Mouse (Mus musculus): ENCODE measurements around the gene Vmn1r100. TPM values are rescaled to one million over a fixed set of nuclear protein-coding genes. Genes with fewer than 3 reads are reported as not detected.
"Not testable (repeated sequence)": the region's sequence is repeated elsewhere in the genome, so short reads cannot be mapped to it uniquely, and the experiment has no call there.

Vmn1r100 gene
- not detected in 2 replicates for total RNA-seq (2014; rRNA removed)
- not detected in 2 replicates for polyA plus RNA-seq (2012; rRNA removed)

- H3K4me3 ChIP-seq (ENCODE audit: insufficient read depth, low read depth, low read length); H3K36me3 ChIP-seq (ENCODE audit: control insufficient read depth, insufficient read depth, low read length); H3K9ac ChIP-seq (ENCODE audit: low read depth, low read length); H3K79me2 ChIP-seq (ENCODE audit: control insufficient read depth, insufficient read depth, low read length); H3K27ac ChIP-seq (replicated peaks; ENCODE audit: insufficient read depth, low read depth, low read length); H3K27me3 ChIP-seq (ENCODE audit: control insufficient read depth, insufficient read depth, low read length); H3K4me1 ChIP-seq (ENCODE audit: control insufficient read depth, insufficient read depth, low read length); DNase-seq (ENCODE audit: extremely low read depth, low read depth, low spot score): not testable (repeated sequence)
- no CpG with 5 or more reads among the region's 3 CpGs for WGBS
Measured at GRCm38 (mm10) chr7:20417642-20418041, at the start of gene Vmn1r100. Gene Vmn1r100, plus strand, starts transcription at chr7:20417942.

- not testable (repeated sequence) for H3K27me3 ChIP-seq (ENCODE audit: control insufficient read depth, insufficient read depth, low read length); H3K27ac ChIP-seq (replicated peaks; ENCODE audit: insufficient read depth, low read depth, low read length); DNase-seq (ENCODE audit: extremely low read depth, low read depth, low spot score); H3K4me3 ChIP-seq (ENCODE audit: insufficient read depth, low read depth, low read length); H3K9ac ChIP-seq (ENCODE audit: low read depth, low read length); H3K4me1 ChIP-seq (ENCODE audit: control insufficient read depth, insufficient read depth, low read length); H3K79me2 ChIP-seq (ENCODE audit: control insufficient read depth, insufficient read depth, low read length); H3K36me3 ChIP-seq (ENCODE audit: control insufficient read depth, insufficient read depth, low read length)
- no CpG with 5 or more reads among the region's 1 CpGs for WGBS
Measured at GRCm38 (mm10) chr7:20375310-20375709, 42.4 kb upstream of the Vmn1r100 start, which contains the start of gene Gm5728. Gene Gm5728, minus strand, starts transcription at chr7:20375410.

- not testable (repeated sequence) for DNase-seq (ENCODE audit: extremely low read depth, low read depth, low spot score); H3K4me1 ChIP-seq (ENCODE audit: control insufficient read depth, insufficient read depth, low read length); H3K4me3 ChIP-seq (ENCODE audit: insufficient read depth, low read depth, low read length); H3K27me3 ChIP-seq (ENCODE audit: control insufficient read depth, insufficient read depth, low read length); H3K27ac ChIP-seq (replicated peaks; ENCODE audit: insufficient read depth, low read depth, low read length); H3K79me2 ChIP-seq (ENCODE audit: control insufficient read depth, insufficient read depth, low read length); H3K36me3 ChIP-seq (ENCODE audit: control insufficient read depth, insufficient read depth, low read length); H3K9ac ChIP-seq (ENCODE audit: low read depth, low read length)
- no CpG with 5 or more reads among the region's 2 CpGs for WGBS
Measured at GRCm38 (mm10) chr7:20442493-20442892, 24.8 kb downstream of the Vmn1r100 start, which contains the start of gene Vmn1r101. Gene Vmn1r101, minus strand, starts transcription at chr7:20442593.

Other genes with a start within 250 kb of the Vmn1r100 start
- not detected in 2 replicates for gene Vmn1r94, start 249.6 kb upstream of the Vmn1r100 start, total RNA-seq (2014; rRNA removed)
- not detected in 2 replicates for gene Vmn1r94, start 249.6 kb upstream of the Vmn1r100 start, polyA plus RNA-seq (2012; rRNA removed)
- gene Vmn1r95, start 224.2 kb upstream of the Vmn1r100 start, total RNA-seq (2014; rRNA removed) = not detected in 2 replicates
- gene Vmn1r95, start 224.2 kb upstream of the Vmn1r100 start, polyA plus RNA-seq (2012; rRNA removed) = not detected in 2 replicates
- not detected in 2 replicates for gene Gm6164, start 212.3 kb upstream of the Vmn1r100 start, total RNA-seq (2014; rRNA removed)
- not detected in 2 replicates for gene Gm6164, start 212.3 kb upstream of the Vmn1r100 start, polyA plus RNA-seq (2012; rRNA removed)
- not detected in 2 replicates for gene Gm4498, start 184.1 kb upstream of the Vmn1r100 start, total RNA-seq (2014; rRNA removed)
- not detected in 2 replicates for gene Gm4498, start 184.1 kb upstream of the Vmn1r100 start, polyA plus RNA-seq (2012; rRNA removed)
- gene Gm5890, start 155.1 kb upstream of the Vmn1r100 start, total RNA-seq (2014; rRNA removed) = not detected in 2 replicates
- gene Gm5890, start 155.1 kb upstream of the Vmn1r100 start, polyA plus RNA-seq (2012; rRNA removed) = not detected in 2 replicates
- not detected in 2 replicates for gene Gm4133, start 83.9 kb upstream of the Vmn1r100 start, total RNA-seq (2014; rRNA removed)
- not detected in 2 replicates for gene Gm4133, start 83.9 kb upstream of the Vmn1r100 start, polyA plus RNA-seq (2012; rRNA removed)
- not detected in 2 replicates for gene Gm5728, start 42.5 kb upstream of the Vmn1r100 start, total RNA-seq (2014; rRNA removed)
- gene Gm5728, start 42.5 kb upstream of the Vmn1r100 start, polyA plus RNA-seq (2012; rRNA removed) = not detected in 2 replicates
- gene Vmn1r101, start 24.7 kb downstream of the Vmn1r100 start, total RNA-seq (2014; rRNA removed) = not detected in 2 replicates
- not detected in 2 replicates for gene Vmn1r101, start 24.7 kb downstream of the Vmn1r100 start, polyA plus RNA-seq (2012; rRNA removed)
- gene Gm10670, start 57.0 kb downstream of the Vmn1r100 start, total RNA-seq (2014; rRNA removed) = not detected in 2 replicates
- gene Gm10670, start 57.0 kb downstream of the Vmn1r100 start, polyA plus RNA-seq (2012; rRNA removed) = not detected in 2 replicates
- gene Vmn1r103, start 92.6 kb downstream of the Vmn1r100 start, total RNA-seq (2014; rRNA removed) = not detected in 2 replicates
- not detected in 2 replicates for gene Vmn1r103, start 92.6 kb downstream of the Vmn1r100 start, polyA plus RNA-seq (2012; rRNA removed)
- gene Vmn1r104, start 115.9 kb downstream of the Vmn1r100 start, total RNA-seq (2014; rRNA removed) = not detected in 2 replicates
- gene Vmn1r104, start 115.9 kb downstream of the Vmn1r100 start, polyA plus RNA-seq (2012; rRNA removed) = not detected in 2 replicates
- gene Gm5726, start 127.8 kb downstream of the Vmn1r100 start, total RNA-seq (2014; rRNA removed) = not detected in 2 replicates
- gene Gm5726, start 127.8 kb downstream of the Vmn1r100 start, polyA plus RNA-seq (2012; rRNA removed) = not detected in 2 replicates
- not detected in 2 replicates for gene Gm4141, start 158.3 kb downstream of the Vmn1r100 start, total RNA-seq (2014; rRNA removed)
- not detected in 2 replicates for gene Gm4141, start 158.3 kb downstream of the Vmn1r100 start, polyA plus RNA-seq (2012; rRNA removed)
- gene Gm4513, start 181.1 kb downstream of the Vmn1r100 start, total RNA-seq (2014; rRNA removed) = not detected in 2 replicates
- not detected in 2 replicates for gene Gm4513, start 181.1 kb downstream of the Vmn1r100 start, polyA plus RNA-seq (2012; rRNA removed)